Mouse (Mus musculus) limb, embryonic 11.5 days (tissue): ENCODE data around the gene Synj1. TPM values are rescaled to one million over a fixed set of nuclear protein-coding genes. Genes with fewer than 3 reads are reported as not detected.

ENCODE experiments used
- ATAC-seq: fragments of 200-750 bp; cut with Nextera tagmentation; 2 replicates; pipeline ENCODE4 v1.8.0; 2017; ENCODE audit warnings: low read depth; ENCODE audit not compliant: insufficient number of reproducible peaks, low FRiP score, low TSS enrichment
- DNase-seq: peaks from one replicate; pipeline ENCODE4 v3.0.0-alpha.2; 2015; ENCODE audit warnings: low spot score
- H3K27ac ChIP-seq: fragments of 300-500 bp; sonication (generic); replicated peaks from 2 replicates; pipeline ENCODE4 v1.5.1; 2014; ENCODE audit warnings: low read depth, mild to moderate bottlenecking, low read length
- H3K27me3 ChIP-seq: fragments of 300-500 bp; sonication (generic); 2 replicates; pipeline ENCODE4 v1.6.1; 2014; ENCODE audit warnings: mild to moderate bottlenecking, low read length, mixed read lengths; ENCODE audit not compliant: control insufficient read depth, insufficient read depth
- H3K36me3 ChIP-seq: fragments of 300-500 bp; sonication (generic); 2 replicates; pipeline ENCODE4 v1.6.1; 2014; ENCODE audit warnings: mild to moderate bottlenecking, low read length, moderate library complexity, mixed read lengths; ENCODE audit not compliant: control insufficient read depth, insufficient read depth
- H3K4me1 ChIP-seq: fragments of 300-500 bp; sonication (generic); 2 replicates; pipeline ENCODE4 v1.6.1; 2014; ENCODE audit warnings: low read length, mixed read lengths; ENCODE audit not compliant: control insufficient read depth, insufficient read depth
- H3K4me2 ChIP-seq: fragments of 300-500 bp; sonication (generic); 2 replicates; pipeline ENCODE4 v1.6.1; 2014; ENCODE audit warnings: low read depth, mild to moderate bottlenecking, moderate library complexity; ENCODE audit not compliant: severe bottlenecking
- H3K4me3 ChIP-seq: fragments of 300-500 bp; sonication (generic); 2 replicates; pipeline ENCODE4 v1.5.1; 2014; ENCODE audit warnings: low read depth, low read length
- H3K9ac ChIP-seq: fragments of 300-500 bp; sonication (generic); 2 replicates; pipeline ENCODE4 v1.6.1; 2014; ENCODE audit warnings: mild to moderate bottlenecking, low read length
- H3K9me3 ChIP-seq: fragments of 300-500 bp; sonication (generic); 2 replicates; pipeline ENCODE4 v1.6.1; 2016; ENCODE audit warnings: low read length; ENCODE audit not compliant: control insufficient read depth
- WGBS: fragments of 180-500 bp; shearing (Covaris S2); extraction: QIAGEN DNeasy Blood & Tissue Kit; methylation state at CpG from one replicate; pipeline ENCODE4 v1.1.7; 2014; 5-methylcytosine and 5-hydroxymethylcytosine counted together
- polyA plus RNA-seq: library from polyadenylated mRNA; unstranded; fragments of >200 nt; fragmentation: Nextera tagmentation; extraction: Ambion mirVana; gene quantifications from 2 replicates; pipeline ENCODE4 v1.2.1, GENCODE M21; 2014

The Synj1 gene
- polyA plus RNA-seq, 1 experiment from 2014 or later, result 10.8 TPM

DNA sequence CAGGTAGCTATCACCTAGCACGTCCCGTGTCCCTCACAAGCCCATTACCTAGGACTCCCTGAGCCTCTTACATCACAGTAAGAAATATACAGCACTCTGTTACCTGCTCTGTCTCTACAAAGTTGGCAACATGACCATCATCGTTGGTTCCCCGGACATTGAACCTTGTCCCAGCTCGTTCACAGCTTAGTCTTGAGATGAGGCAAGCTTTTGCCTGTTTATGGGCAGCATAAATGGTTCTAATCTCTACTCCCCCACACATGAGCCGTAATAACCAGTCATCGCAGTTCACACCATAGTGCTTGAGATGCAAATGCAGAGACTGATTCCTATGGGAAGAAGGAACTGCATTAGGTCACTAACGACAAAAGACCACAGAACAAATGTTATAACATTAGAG lies 23.1 kb downstream of the Synj1 start:
- no peak overlapping the region for H3K27ac ChIP-seq
- ATAC-seq, result no peak
- WGBS, result 88% methylated on average over 8 of the region's 8 CpGs

DNA sequence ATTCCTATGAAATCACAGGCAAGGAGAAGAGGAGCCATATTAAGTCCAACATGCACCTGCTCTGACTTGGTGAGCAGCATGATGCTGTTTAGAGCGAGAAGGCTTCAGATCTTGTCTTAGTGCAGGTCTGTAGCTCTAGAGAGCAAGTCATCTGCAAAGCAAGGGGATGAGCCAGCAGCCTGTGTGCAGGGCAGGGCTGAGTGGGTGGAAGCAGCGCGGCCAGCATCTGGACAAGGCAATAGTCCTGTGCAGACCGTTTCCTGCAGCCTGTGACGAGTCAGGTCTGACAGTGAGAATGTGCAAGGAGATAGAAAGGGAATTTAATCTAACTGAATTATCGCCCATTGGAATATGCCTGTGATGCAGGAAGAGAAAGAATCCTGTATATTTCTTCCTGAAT lies 40.1 kb downstream of the Synj1 start:
- H3K9me3 ChIP-seq, result no peaks in the 10 kb centered on the region
- no peak overlapping the region for H3K4me3 ChIP-seq
- H3K36me3 ChIP-seq, result no peaks in the 10 kb centered on the region
- no peak overlapping the region for H3K9ac ChIP-seq
- WGBS, result 88% methylated on average over 6 of the region's 6 CpGs
- DNase-seq, result no peak
- no peak for ATAC-seq
- H3K4me2 ChIP-seq, result no peak overlapping the region
- H3K27ac ChIP-seq, result no peak overlapping the region
- H3K27me3 ChIP-seq, result no peaks in the 10 kb centered on the region
- no peaks in the 10 kb centered on the region for H3K4me1 ChIP-seq

More for the DNA sequence above, 23.1 kb downstream of the Synj1 start:
- DNase-seq, result no peak
- no peak overlapping the region for H3K9ac ChIP-seq
- no peak overlapping the region for H3K4me2 ChIP-seq
- no peaks in the 10 kb centered on the region for H3K4me1 ChIP-seq
- H3K36me3 ChIP-seq, result no peaks in the 10 kb centered on the region
- no peak overlapping the region for H3K4me3 ChIP-seq
- H3K27me3 ChIP-seq, result no peaks in the 10 kb centered on the region
- no peaks in the 10 kb centered on the region for H3K9me3 ChIP-seq

DNA sequence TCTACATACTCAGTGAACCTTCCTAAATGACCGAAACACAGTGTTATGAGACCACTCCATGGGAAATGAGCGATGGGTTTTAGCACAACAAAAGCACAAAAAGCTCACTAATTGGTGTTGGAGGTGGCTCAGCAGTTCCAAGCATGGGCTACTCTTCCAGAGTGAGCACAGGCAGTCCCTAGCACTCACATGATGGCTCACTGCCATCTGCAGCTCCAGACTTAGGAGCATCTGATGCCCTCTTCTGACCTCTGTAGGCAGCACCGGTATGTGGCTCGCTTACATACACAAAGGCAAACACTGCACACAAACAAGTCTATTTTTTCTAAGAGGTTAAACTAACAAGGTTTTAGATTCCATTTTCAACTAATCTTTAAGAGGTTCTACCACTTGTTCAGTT lies 44.9 kb downstream of the Synj1 start:
- H3K4me1 ChIP-seq, result no peaks in the 10 kb centered on the region
- H3K36me3 ChIP-seq, result no peaks in the 10 kb centered on the region
- no peaks in the 10 kb centered on the region for H3K9me3 ChIP-seq
- H3K9ac ChIP-seq, result no peak overlapping the region
- 92% methylated on average over 4 of the region's 4 CpGs for WGBS
- no peak for ATAC-seq
- H3K4me3 ChIP-seq, result no peak overlapping the region
- H3K4me2 ChIP-seq, result no peak overlapping the region
- no peak for DNase-seq
- no peak overlapping the region for H3K27ac ChIP-seq
- H3K27me3 ChIP-seq, result no peaks in the 10 kb centered on the region

DNA sequence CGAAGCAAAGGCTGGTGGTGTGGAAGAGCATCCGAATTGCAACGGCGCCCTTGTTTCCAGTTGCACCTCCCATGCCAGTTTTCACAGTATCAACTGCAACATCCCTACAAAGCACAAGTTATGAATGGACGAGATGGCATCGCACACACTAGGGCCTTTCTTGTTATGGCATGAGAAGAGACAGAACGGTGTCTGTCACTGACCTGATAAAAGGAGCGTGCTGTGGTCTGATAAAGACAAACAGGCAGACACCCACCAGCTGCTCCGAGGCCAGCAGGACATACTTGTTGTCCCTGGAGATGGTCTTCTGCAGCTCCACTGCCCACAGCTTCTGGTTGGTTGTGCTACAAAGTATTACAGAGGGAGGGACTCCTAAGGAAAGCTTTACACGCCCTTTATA lies 46.8 kb downstream of the Synj1 start:
- Histone ChIP-seq H3K4me2 (no peak overlapping the region), H3K27me3 (no peaks in the 10 kb centered on the region), H3K27ac (no peak overlapping the region), H3K9ac (no peak overlapping the region), H3K4me3 (no peak overlapping the region), H3K4me1 (no peaks in the 10 kb centered on the region), H3K9me3 (no peaks in the 10 kb centered on the region), H3K36me3 (no peaks in the 10 kb centered on the region)
- 91% methylated on average over 10 of the region's 10 CpGs for WGBS
- DNase-seq, result no peak
- ATAC-seq, result no peak

DNA sequence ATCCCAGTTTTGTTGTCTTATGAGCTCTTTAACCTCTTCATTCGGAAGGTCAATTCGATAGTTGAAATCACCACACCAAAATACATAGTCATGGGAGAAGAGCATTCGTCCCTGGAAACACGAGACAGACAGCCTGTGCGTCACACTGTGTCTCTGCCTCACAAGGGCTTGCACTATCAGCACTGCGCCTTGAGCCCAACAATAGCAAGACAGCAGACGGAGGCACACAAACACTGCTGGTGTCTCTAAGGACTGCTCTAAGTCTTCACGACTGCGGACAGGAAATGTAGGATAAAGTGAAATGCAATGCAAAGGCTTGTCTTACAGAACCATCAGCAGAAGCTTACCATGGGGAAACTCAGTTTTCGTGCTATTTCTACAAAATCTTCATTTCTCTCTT lies 47.2 kb downstream of the Synj1 start:
- H3K4me2 ChIP-seq, result no peak overlapping the region
- no peak overlapping the region for H3K4me3 ChIP-seq
- ATAC-seq (no peak), DNase-seq (no peak)
- no peaks in the 10 kb centered on the region for H3K9me3 ChIP-seq
- no peaks in the 10 kb centered on the region for H3K36me3 ChIP-seq
- H3K9ac ChIP-seq, result no peak overlapping the region
- no peaks in the 10 kb centered on the region for H3K27me3 ChIP-seq
- no peak overlapping the region for H3K27ac ChIP-seq
- 89% methylated on average over 10 of the region's 10 CpGs for WGBS
- H3K4me1 ChIP-seq, result no peaks in the 10 kb centered on the region

DNA sequence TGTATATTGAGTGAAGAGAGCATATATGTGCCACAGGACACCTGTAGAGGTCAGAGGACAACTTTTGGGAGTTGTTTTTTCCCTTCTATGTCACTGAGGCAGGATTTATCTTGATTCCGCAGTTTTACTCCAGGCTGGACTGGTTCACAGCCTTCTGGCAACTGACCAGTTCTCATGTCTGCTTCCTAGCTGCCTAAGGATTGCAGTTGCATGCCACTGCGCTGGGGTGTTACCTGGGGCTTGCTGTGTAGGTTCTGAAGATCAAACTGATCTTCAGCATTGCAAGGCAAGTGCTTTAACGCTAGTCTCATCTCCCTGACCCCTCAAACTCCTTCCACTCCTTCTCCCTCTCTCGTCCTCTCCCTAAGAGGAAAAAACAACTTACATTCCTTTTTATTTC lies 47.9 kb downstream of the Synj1 start:
- no peak overlapping the region for H3K9ac ChIP-seq
- no peak overlapping the region for H3K27ac ChIP-seq
- ATAC-seq (no peak), DNase-seq (no peak)
- H3K27me3 ChIP-seq, result no peaks in the 10 kb centered on the region
- no peaks in the 10 kb centered on the region for H3K9me3 ChIP-seq
- H3K4me1 ChIP-seq, result no peaks in the 10 kb centered on the region
- WGBS, result 94% methylated on average over 4 of the region's 4 CpGs
- no peak overlapping the region for H3K4me2 ChIP-seq
- H3K4me3 ChIP-seq, result no peak overlapping the region
- H3K36me3 ChIP-seq, result no peaks in the 10 kb centered on the region

DNA sequence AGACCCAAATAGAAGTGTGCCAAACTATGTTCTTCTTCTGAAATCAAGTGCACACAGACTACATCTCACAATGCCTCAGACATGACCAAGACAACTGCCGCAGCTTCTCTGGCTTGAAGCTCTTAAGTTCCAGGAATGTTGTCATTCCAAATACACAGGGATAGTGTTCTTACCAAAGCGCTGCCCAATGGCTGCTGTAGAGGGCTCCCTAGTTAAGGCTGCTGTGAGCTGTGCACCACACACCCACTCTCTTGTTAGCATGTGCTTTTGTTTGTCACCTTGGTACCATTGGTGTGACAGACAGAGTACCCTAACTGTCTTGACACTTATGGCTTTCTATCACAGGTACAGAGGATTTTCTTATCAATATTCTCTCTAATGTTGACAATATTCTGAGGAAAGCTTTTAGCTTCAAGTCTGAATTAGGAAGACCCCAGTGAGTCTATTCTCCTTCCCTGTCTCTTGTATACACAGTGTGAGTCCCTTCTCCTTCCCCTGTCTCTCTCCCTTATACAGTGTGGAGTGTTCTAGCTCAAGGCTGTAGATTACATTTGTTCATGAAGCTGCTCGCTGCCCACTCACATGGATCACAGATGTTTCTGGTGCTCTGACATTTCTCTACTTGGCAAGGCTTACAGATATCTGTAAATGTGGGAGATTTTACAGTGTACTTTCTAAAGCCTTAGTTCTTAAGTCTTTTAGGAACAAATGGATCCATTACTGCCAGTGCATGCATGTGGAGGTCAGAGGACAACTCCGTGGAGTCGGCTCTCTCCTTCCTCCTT lies 52.6 kb downstream of the Synj1 start:
- H3K4me1 ChIP-seq, result no peaks in the 10 kb centered on the region
- H3K27me3 ChIP-seq, result no peaks in the 10 kb centered on the region
- DNase-seq (no peak), ATAC-seq (no peak)
- no peaks in the 10 kb centered on the region for H3K9me3 ChIP-seq
- no peak overlapping the region for H3K4me2 ChIP-seq
- H3K4me3 ChIP-seq, result no peak overlapping the region
- no peak overlapping the region for H3K9ac ChIP-seq
- WGBS, result 81% methylated on average over 5 of the region's 5 CpGs
- no peaks in the 10 kb centered on the region for H3K36me3 ChIP-seq
- H3K27ac ChIP-seq, result no peak overlapping the region

DNA sequence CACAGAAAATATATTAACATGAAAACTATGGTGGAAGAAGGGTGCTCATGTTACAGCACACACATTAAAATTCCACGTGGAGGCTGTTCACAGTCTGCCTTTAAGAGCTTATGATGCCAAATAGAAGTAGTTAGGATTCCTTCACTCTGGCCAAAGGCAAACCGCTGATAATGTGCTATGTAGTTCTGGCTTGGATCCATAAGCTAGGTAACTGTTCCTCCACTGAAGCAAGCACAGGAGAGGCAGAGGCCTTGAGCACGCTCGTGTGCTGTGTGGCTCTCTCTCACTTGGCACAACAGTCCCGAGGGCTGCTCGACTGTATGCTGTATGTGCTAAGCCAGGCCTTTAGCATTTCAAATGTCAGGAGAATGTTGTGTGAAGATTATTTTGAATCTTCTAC lies 55.6 kb downstream of the Synj1 start:
- WGBS, result 84% methylated on average over 6 of the region's 6 CpGs

DNA sequence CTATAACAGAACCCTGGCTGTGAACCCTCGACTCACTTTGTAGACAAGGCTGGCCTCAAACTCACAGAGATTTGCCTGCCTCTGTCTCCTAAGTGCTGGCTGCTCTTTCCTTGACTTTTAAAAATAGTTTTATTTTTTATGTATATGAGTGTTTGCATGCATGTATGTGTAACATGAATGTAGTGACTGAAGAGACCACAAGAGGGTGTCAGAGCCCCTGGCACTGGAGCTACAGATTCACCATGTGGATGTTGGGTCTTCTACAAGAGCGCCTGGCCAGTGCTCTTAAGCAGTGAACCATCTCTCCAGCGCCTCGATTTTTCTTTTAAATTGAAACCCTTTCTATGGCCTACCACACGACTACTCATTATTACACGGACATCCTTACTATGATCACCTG lies 57.3 kb downstream of the Synj1 start:
- 89% methylated on average over 6 of the region's 6 CpGs for WGBS
- ATAC-seq (no peak), DNase-seq (no peak)
- H3K27me3 ChIP-seq, result no peaks in the 10 kb centered on the region
- no peaks in the 10 kb centered on the region for H3K9me3 ChIP-seq
- H3K4me2 ChIP-seq, result no peak overlapping the region
- H3K9ac ChIP-seq, result no peak overlapping the region
- H3K27ac ChIP-seq, result no peak overlapping the region
- H3K36me3 ChIP-seq, result no peaks in the 10 kb centered on the region
- H3K4me1 ChIP-seq, result no peaks in the 10 kb centered on the region
- H3K4me3 ChIP-seq, result no peak overlapping the region

More for the DNA sequence above, 55.6 kb downstream of the Synj1 start:
- ATAC-seq (no peak), DNase-seq (no peak)
- H3K4me3 ChIP-seq, result no peak overlapping the region
- H3K27me3 ChIP-seq, result no peaks in the 10 kb centered on the region
- no peaks in the 10 kb centered on the region for H3K36me3 ChIP-seq
- H3K9me3 ChIP-seq, result no peaks in the 10 kb centered on the region
- H3K27ac ChIP-seq, result no peak overlapping the region
- H3K4me2 ChIP-seq, result no peak overlapping the region
- no peaks in the 10 kb centered on the region for H3K4me1 ChIP-seq
- H3K9ac ChIP-seq, result no peak overlapping the region
